Mouse (Mus musculus): ENCODE measurements around the gene Gm20388.

DNA sequence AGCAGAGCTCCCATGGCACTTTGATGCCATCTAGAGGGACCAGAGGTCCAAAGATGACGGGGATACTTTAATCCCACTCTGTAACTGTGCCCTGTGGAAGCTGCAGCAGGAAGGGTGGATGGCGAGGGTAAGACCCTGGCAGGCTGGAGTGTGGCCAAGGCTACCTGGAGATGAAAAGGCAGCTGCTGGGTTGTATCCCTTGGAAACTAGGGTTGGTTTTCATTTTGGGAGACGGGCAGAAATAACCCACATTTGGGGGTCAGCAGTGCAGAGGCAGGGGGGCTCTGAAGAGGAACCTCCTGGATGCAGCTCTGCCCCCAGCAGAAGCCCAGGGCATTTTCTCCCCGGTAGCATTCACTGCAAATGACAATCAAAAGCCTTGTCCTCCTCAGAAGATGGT is 3594.6 kb downstream of the Gm20388 start:
- TF ChIP-seq MAFK (IDR thresholded peaks at IDR 0.05; ENCODE audit: insufficient read depth, low read depth, low read length) (no peak), CHD2 (IDR thresholded peaks at IDR 0.05; ENCODE audit: low read depth, low read length) (no peak), ZNF384 (IDR thresholded peaks at IDR 0.05; ENCODE audit: low read depth, low read length) (no peak)
